Mouse (Mus musculus) thymus, adult 2 months (tissue): ENCODE measurements around the gene Ncan. TPM values are rescaled to one million over a fixed set of nuclear protein-coding genes. Genes with fewer than 3 reads are reported as not detected.

Experiments
- DNase-seq: peaks from one replicate; pipeline ENCODE4 v3.0.0; 2021
- H3K27ac ChIP-seq: fragments of 200-500 bp; 2 replicates; pipeline ENCODE4 v1.5.1; 2012; ENCODE audit warnings: low read length, control low read depth; ENCODE audit not compliant: control insufficient read depth, insufficient read depth
- H3K27me3 ChIP-seq: fragments of 200-500 bp; 2 replicates; pipeline ENCODE4 v1.6.1; 2012; ENCODE audit warnings: mild to moderate bottlenecking, low read length, moderate library complexity, mixed read lengths; ENCODE audit not compliant: control insufficient read depth, insufficient read depth
- H3K36me3 ChIP-seq: fragments of 200-500 bp; 2 replicates; pipeline ENCODE4 v1.6.1; 2012; ENCODE audit warnings: mild to moderate bottlenecking, low read length, moderate library complexity; ENCODE audit not compliant: control insufficient read depth, insufficient read depth
- H3K4me1 ChIP-seq: fragments of 200-500 bp; replicated peaks from 2 replicates; pipeline ENCODE4 v1.6.1; 2012; ENCODE audit warnings: low read length; ENCODE audit not compliant: control insufficient read depth, insufficient read depth
- H3K4me3 ChIP-seq: fragments of 200-500 bp; 2 replicates; pipeline ENCODE4 v1.5.1; 2012; ENCODE audit warnings: mild to moderate bottlenecking, low read length, control low read depth, moderate library complexity; ENCODE audit not compliant: control insufficient read depth, insufficient read depth
- CTCF ChIP-seq: fragments of 200-500 bp; IDR thresholded peaks from 2 replicates; pipeline ENCODE4 v1.5.1; 2012; ENCODE audit warnings: mild to moderate bottlenecking, control low read depth, low read length, moderate library complexity, borderline replicate concordance; ENCODE audit not compliant: control insufficient read depth, poor library complexity, insufficient read depth; ENCODE audit errors: extremely low read depth
- POLR2A ChIP-seq: fragments of 200-500 bp; IDR thresholded peaks from 2 replicates; pipeline ENCODE4 v1.6.1; 2012; ENCODE audit warnings: mild to moderate bottlenecking, low read length, control low read depth, moderate library complexity; ENCODE audit not compliant: control insufficient read depth, poor library complexity, insufficient read depth; ENCODE audit errors: extremely low read depth
- WGBS: fragments of 180-500 bp; shearing (Covaris S2); methylation state at CpG from one replicate; pipeline ENCODE4 v1.1.7; 2018; 5-methylcytosine and 5-hydroxymethylcytosine counted together
- polyA plus RNA-seq: library from polyadenylated mRNA; depleted of rRNA; stranded (reverse); fragments of >200 nt; gene quantifications from 2 replicates; pipeline ENCODE4 v1.2.3, GENCODE M21; 2012

Ncan gene
- polyA plus RNA-seq, 1 experiment: 0.08 TPM

GRCm38 (mm10) chr8:70117611-70118010 lies 3.1 kb downstream of the Ncan start:
- WGBS: 8% methylated on average over 9 of the region's 9 CpGs
- H3K27ac ChIP-seq: no peak overlapping the region
- TF ChIP-seq CTCF (no peak), POLR2A (no peak)
- no peak overlapping the region for H3K4me3 ChIP-seq
- H3K36me3 ChIP-seq: no peaks in the 10 kb centered on the region
- H3K4me1 ChIP-seq: no peaks in the 10 kb centered on the region
- DNase-seq: peak; percentile 26
- H3K27me3 ChIP-seq: peaks cover 6% of the 10 kb centered on the region; the same call in 1 of the 2 replicates

- H3K36me3 ChIP-seq: no peaks in the 10 kb centered on the region
- H3K27me3 ChIP-seq: peaks cover 12% of the 10 kb centered on the region; the same call in 1 of the 2 replicates
- no peaks in the 10 kb centered on the region for H3K4me1 ChIP-seq
- no peak overlapping the region for H3K27ac ChIP-seq
- H3K4me3 ChIP-seq: no peak overlapping the region
- DNase-seq: no peak
- TF ChIP-seq CTCF: no peak
- no peak for TF ChIP-seq POLR2A
- WGBS: 70% methylated on average over 13 of the region's 13 CpGs
Observed at GRCm38 (mm10) chr8:70114892-70115291, 5.8 kb downstream of the Ncan start.

GRCm38 (mm10) chr8:70114488-70114887 lies 6.2 kb downstream of the Ncan start:
- peaks cover 12% of the 10 kb centered on the region; the same call in 1 of the 2 replicates for H3K27me3 ChIP-seq
- H3K4me3 ChIP-seq: no peak overlapping the region
- H3K27ac ChIP-seq: no peak overlapping the region
- H3K36me3 ChIP-seq: no peaks in the 10 kb centered on the region
- TF ChIP-seq CTCF (no peak), POLR2A (no peak)
- 14% methylated on average over 6 of the region's 6 CpGs for WGBS
- no peaks in the 10 kb centered on the region for H3K4me1 ChIP-seq
- DNase-seq: no peak

- no peaks in the 10 kb centered on the region for H3K36me3 ChIP-seq
- WGBS: 12% methylated on average over 43 of the region's 43 CpGs
- H3K27ac ChIP-seq: no peak overlapping the region
- no peak for DNase-seq
- H3K4me1 ChIP-seq: no peaks in the 10 kb centered on the region
- peaks cover 12% of the 10 kb centered on the region; the same call in 1 of the 2 replicates for H3K27me3 ChIP-seq
- H3K4me3 ChIP-seq: no peak overlapping the region
- TF ChIP-seq CTCF (no peak), POLR2A (no peak)
Observed at GRCm38 (mm10) chr8:70112401-70113016, 8.2 kb downstream of the Ncan start.

DNA sequence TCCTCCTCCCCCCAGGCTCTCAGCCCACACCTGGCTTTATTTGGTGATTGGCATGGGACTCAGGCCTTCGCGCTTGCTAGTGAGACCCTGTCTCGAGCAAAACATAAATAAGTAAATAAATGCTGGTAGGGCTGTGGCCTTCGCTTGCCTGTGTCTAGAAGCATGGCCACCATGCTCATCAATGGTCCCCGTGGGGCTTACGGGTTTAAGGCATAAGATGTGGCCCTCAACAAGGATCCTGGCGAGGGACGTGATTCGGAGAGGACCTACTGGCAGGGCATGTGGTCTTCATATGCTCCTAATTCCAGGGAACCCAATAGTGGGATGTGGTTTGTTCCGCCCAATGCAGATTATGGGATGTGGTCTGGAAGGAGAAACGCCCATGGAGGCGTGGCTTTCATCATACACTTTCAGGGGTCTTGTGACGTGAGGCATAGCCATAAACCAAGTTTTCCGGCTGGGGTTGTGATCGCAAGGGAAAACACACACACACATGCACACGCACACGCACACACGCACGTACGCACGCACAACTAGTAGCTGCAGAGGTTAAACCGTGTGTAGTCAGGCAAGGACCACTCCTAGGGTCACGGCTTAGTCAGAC lies 9.4 kb downstream of the Ncan start:
- no peaks in the 10 kb centered on the region for H3K4me1 ChIP-seq
- no peak overlapping the region for H3K4me3 ChIP-seq
- TF ChIP-seq CTCF (no peak), POLR2A (no peak)
- H3K36me3 ChIP-seq: no peaks in the 10 kb centered on the region
- no peak overlapping the region for H3K27ac ChIP-seq
- 66% methylated on average over 23 of the region's 23 CpGs for WGBS
- H3K27me3 ChIP-seq: peaks cover 12% of the 10 kb centered on the region; the same call in 1 of the 2 replicates
- no peak for DNase-seq

DNA sequence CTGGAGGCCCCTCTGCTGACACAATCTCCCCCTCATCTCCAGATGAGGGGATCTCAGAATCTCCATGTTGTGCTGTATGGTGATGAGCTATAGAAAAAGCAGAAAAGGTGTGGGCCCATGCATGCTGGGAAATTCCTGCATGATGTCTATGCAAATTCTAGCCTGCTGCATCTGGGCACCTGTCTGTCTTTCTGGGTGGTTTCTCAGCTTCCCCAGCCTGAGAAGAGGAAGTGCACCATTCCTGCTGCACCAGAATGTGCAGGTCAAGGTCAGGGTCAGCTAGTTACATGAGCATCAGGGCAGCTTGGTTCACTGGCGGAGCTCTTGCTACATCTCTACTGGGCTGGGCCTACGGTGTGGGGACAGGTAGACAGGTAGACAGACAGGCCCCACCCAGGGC lies 10.2 kb downstream of the Ncan start:
- H3K4me1 ChIP-seq: no peaks in the 10 kb centered on the region
- H3K4me3 ChIP-seq: no peak overlapping the region
- 94% methylated on average over 2 of the region's 2 CpGs for WGBS
- no peak for DNase-seq
- TF ChIP-seq CTCF (no peak), POLR2A (no peak)
- H3K27ac ChIP-seq: no peak overlapping the region
- peaks cover 12% of the 10 kb centered on the region; the same call in 1 of the 2 replicates for H3K27me3 ChIP-seq
- H3K36me3 ChIP-seq: no peaks in the 10 kb centered on the region
